Mouse (Mus musculus) cerebellum, postnatal 4 days (tissue): ENCODE data around the gene Flnb.
A peak's percentile ranks its signal among the peaks of the same experiment; 100 is the strongest.

Experiments used
- DNase-seq, 2 experiments: peaks; one replicate each; pipeline ENCODE4 v3.0.0; 2022; ENCODE audit warnings: low spot score in 2 of 2, mixed read lengths in 1 of 2

The Flnb gene

DNA sequence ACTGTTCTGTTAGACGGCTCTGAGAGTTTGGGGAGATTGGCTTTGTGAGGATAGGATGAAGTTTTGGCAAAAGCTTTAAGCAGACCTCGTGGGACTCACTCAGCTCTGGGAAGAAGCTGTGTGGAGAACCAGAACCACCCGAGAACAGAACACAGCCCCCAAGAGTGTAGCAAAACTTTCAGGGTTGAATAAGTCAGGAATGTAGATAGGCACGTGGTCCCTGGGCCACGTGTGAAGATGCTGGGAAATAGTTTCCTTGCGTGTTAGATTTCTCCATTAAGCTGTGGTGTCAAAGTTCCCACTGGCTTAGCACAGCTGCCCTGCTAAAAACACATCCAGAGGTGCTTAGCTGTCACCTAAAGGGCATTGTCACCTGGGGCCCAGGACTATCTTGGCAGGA is 174.4 kb downstream of the Flnb start:
- no peak for DNase-seq

DNA sequence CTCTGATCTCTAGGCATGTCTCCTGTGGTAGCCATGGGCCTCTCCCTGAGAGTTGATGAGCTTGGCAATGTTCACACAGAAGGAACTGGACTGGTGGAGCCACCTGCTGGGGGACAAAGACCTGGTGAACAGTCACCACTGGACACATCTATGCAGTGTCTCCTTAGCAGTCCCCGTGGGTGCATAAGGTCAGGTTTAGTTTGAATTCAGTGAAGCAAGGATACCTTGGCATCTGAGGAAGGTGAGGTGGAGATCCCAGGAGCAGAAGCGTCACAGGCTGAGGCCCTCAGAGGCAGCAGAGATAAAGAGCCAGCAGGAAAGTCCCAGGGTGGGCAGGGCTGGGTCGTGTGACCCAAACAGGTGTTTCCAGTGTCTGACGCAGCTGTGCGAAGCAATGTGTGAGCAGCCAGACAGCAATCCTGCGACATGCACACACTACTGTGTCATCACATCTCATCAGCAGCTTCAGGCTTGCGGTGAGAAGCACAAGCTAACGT is 176.6 kb downstream of the Flnb start, which contains the start of gene Dnase1l3:
Gene Dnase1l3, minus strand, starts transcription at position 303 of the 497 bp plus-strand sequence.
- peak in 1 of 2 experiments; percentile 19 for DNase-seq

DNA sequence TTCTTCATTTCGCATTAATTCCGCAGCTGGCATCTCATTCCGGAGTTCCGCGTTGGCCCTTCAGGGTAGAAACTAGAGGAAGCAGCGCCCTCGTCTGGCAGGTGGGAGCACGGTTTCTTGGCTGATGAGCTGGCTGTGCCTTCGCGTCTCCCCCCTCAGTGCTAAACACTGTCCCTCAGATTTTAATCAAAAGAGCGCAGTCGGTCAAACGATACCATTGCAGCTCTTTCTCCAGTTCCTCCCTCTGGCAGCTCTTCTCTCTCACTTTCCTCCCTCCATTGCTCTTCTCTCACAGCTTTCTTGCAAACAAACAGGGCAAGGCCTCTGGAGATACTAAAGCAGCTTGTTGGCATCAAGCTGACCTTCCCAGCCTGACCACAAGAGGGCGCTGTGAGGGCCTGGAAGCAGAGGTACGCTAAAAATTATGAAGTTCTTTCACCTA is 179.5 kb downstream of the Flnb start:
- peak; percentile 84 to 92 for DNase-seq

DNA sequence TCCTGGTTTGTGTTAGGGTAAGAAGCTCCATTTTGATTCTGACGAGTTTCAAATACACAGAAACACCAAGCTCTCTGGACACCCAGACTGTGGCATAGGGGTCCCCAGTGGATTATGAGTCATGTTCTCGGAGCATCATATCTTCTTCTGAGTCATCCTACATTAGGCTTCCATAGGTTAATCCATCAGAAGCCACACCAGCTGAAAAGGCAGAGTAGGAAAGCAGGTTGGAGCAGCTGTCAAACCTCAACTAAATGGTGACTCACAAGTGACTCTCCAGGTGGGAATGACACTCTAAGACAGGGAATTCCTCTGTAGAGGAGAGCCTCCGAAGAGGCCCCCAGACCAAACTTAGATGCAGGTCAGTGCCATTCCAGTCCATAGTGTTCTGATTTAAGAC is 181.3 kb downstream of the Flnb start:
- no peak for DNase-seq

DNA sequence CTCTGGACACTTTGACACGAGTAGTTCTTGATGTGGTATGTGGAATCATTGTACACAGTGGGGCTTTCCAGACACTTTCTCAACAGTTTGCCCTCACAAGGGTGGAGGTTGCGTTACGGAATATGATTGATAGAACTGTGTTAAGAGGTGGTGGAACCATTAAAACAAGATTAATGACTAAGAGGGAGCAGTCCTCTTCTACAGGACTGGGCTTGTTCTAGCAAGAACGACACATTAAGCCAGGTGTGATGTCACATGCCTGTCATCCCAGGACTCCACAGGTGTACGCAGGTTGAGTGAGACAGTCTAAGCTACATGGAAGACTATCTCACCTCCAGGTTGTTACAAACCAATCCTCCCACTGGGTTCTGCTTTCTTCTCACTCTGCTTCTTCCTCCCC is 181.7 kb downstream of the Flnb start:
- no peak for DNase-seq

DNA sequence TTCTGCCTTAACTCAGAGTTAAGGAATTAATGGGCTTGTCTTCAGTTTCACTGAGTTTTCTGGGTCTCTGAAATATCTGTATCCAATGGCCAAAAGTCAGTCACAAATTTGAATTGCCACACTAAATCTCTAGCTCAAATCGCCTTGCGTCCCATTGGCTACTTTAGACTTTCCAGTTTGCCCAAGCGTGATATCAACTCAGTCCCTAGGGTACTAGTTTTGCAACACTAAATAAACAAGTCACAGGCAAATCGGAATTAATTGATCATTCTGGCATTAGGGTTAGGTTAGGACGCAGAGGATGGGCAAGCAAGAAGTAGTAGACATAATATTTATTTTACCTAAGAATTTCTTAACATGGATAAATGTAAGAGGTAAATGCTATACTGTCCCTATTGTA is 182.5 kb downstream of the Flnb start:
- DNase-seq, result no peak
